Mouse (Mus musculus): ENCODE results near the gene Shisal1. TPM values are rescaled to one million over a fixed set of nuclear protein-coding genes. Genes with fewer than 3 reads are reported as not detected.

Shisal1 gene
- polyA plus RNA-seq, 1 experiment: 0.30 TPM

DNA sequence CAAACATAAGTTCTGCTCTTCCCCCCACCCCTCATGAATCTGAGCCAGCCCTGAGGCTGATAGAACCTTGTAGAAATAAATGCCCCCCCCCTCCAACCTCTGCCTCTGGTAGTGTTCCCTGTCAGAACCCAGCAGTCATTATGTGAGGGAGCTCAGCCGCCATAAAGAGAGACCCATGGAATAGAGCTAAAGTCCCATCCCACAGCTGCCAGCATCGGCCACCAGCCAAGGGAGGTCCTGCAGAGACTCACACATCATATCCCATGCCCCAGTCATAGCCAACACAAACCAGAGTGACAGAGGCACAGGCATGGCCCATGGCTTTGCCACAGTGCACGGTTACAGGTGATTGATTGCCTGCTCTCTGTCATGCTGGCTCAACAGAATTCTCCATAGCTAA is 82.2 kb downstream of the Shisal1 start:
- H3K27me3 ChIP-seq (ENCODE audit: control insufficient read depth, insufficient read depth, low read length, poor library complexity, severe bottlenecking): no peaks in the 10 kb centered on the region

DNA sequence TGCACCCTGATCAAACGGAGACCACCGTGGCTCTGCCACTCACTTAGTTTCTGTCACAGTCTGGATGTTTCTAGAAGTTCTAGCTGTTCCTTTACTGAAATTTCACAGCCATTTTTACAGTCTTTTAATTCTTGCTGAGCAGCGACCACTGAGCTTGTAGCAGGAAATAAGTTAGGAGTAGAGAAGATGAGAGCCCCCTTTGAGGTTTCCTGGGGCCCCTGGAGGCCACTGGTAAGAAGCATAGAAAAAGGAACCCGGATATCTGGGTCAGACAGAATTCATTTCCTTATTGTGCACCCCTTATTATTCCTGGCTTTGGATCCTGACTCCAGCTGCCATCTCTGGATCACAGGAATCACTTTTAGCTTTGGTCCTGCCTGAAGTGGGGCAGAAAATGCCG is 91.8 kb downstream of the Shisal1 start:
- H3K27ac ChIP-seq (ENCODE audit: insufficient read depth, low read length): no peak overlapping the region
- H3K9ac ChIP-seq (ENCODE audit: low read depth, poor library complexity, severe bottlenecking): no peak overlapping the region
- no peak overlapping the region for H3K4me3 ChIP-seq (ENCODE audit: low read depth, low read length)
- H3K4me1 ChIP-seq (ENCODE audit: control insufficient read depth, insufficient read depth, low read length): no peaks in the 10 kb centered on the region
- no peaks in the 10 kb centered on the region for H3K27me3 ChIP-seq (ENCODE audit: control insufficient read depth, insufficient read depth, low read length, poor library complexity, severe bottlenecking)
- no peaks in the 10 kb centered on the region for H3K9me3 ChIP-seq (replicated peaks; ENCODE audit: control insufficient read depth, insufficient read depth, low read length, poor library complexity, severe bottlenecking)
- TF ChIP-seq CTCF (IDR thresholded peaks at IDR 0.05; ENCODE audit: low read depth, low read length): no peak
- no peak for TF ChIP-seq EP300 (IDR thresholded peaks at IDR 0.05; ENCODE audit: insufficient read depth, low read depth, low read length)
- TF ChIP-seq POLR2A (IDR thresholded peaks at IDR 0.05; ENCODE audit: insufficient read depth, low read length): no peak
- no peaks in the 10 kb centered on the region for H3K36me3 ChIP-seq (ENCODE audit: control insufficient read depth, insufficient read depth, low read length, poor library complexity, severe bottlenecking)

More for the DNA sequence above, 82.2 kb downstream of the Shisal1 start:
- Histone ChIP-seq H3K4me1 (ENCODE audit: control insufficient read depth, insufficient read depth, low read length) (no peaks in the 10 kb centered on the region), H3K4me3 (ENCODE audit: low read depth, low read length) (no peak overlapping the region), H3K9me3 (replicated peaks; ENCODE audit: control insufficient read depth, insufficient read depth, low read length, poor library complexity, severe bottlenecking) (no peaks in the 10 kb centered on the region), H3K9ac (ENCODE audit: low read depth, poor library complexity, severe bottlenecking) (no peak overlapping the region), H3K36me3 (ENCODE audit: control insufficient read depth, insufficient read depth, low read length, poor library complexity, severe bottlenecking) (no peaks in the 10 kb centered on the region), H3K27ac (ENCODE audit: insufficient read depth, low read length) (no peak overlapping the region)
- no peak for TF ChIP-seq CTCF (IDR thresholded peaks at IDR 0.05; ENCODE audit: low read depth, low read length)
- TF ChIP-seq POLR2A (IDR thresholded peaks at IDR 0.05; ENCODE audit: insufficient read depth, low read length): no peak
- TF ChIP-seq EP300 (IDR thresholded peaks at IDR 0.05; ENCODE audit: insufficient read depth, low read depth, low read length): no peak

DNA sequence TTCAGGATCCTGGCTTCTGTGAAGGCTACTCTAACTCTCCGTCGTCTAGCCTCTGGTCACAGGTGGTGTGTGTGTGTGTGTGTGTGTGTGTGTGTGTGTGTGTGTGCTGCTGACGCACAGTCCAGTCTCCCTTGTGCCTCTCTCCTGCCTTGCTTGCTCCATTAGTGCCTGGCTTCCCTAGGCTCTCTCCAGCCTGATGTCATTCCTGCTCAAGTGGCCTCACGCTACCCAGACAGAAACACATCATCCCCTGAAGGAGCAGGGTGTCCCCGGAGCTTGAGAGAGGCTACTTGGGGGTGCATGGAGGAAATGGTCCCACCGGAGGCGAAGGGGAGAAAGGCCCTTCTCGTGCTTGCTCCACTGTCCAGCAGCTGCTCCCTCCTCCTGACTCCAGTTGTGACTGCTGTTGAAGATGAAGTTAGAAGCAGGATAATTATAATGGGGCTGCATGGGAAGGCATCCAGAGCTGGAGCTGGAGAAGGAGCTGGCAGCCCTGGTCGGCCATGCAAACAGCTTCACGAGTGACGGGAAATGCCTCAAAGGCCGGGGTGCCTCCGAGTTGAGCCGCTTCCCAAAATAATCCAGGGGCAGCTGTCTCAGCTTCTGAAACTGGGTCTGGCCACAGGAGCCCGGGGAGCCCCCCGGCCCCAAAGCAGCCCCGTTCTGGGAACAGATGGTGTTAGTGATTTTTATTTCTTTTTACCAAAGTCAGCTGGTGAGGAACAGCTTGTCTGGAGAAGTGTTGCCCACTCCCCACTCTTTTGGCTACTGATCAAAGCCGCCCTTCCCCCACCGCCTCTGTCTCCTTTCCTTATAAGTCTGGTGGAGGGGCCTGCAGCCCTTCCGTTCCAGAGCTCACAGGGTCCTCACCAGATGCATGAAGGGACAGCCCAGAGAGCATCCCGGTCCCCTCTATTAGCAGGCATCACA is 94.7 kb downstream of the Shisal1 start:
- Histone ChIP-seq H3K4me3 (ENCODE audit: low read depth, low read length) (no peak overlapping the region), H3K27me3 (ENCODE audit: control insufficient read depth, insufficient read depth, low read length, poor library complexity, severe bottlenecking) (no peaks in the 10 kb centered on the region), H3K27ac (ENCODE audit: insufficient read depth, low read length) (no peak overlapping the region), H3K9ac (ENCODE audit: low read depth, poor library complexity, severe bottlenecking) (no peak overlapping the region), H3K4me1 (ENCODE audit: control insufficient read depth, insufficient read depth, low read length) (no peaks in the 10 kb centered on the region), H3K9me3 (replicated peaks; ENCODE audit: control insufficient read depth, insufficient read depth, low read length, poor library complexity, severe bottlenecking) (peaks cover 7% of the 10 kb centered on the region), H3K36me3 (ENCODE audit: control insufficient read depth, insufficient read depth, low read length, poor library complexity, severe bottlenecking) (no peaks in the 10 kb centered on the region)
- TF ChIP-seq EP300 (IDR thresholded peaks at IDR 0.05; ENCODE audit: insufficient read depth, low read depth, low read length) (no peak), POLR2A (IDR thresholded peaks at IDR 0.05; ENCODE audit: insufficient read depth, low read length) (no peak), CTCF (IDR thresholded peaks at IDR 0.05; ENCODE audit: low read depth, low read length) (no peak)

DNA sequence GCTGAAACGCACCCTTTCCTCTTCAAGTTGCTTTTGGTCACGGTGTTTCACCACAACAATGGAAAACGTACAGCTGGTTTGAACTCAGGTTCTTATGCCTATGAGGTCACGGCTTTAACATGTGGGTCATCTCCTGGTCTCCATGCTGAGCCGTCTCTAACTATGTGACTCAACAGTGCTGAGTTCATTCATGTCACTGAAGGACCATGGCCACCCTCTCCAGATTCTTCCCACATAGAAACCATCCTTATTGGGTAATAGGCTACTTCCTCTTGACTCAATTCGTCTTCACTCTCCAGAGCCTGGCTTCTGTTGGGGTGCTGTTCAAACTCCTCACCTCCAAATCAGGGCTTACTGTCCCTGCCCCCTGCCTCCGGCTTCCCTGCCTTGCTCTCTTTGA is 95.6 kb downstream of the Shisal1 start:
- H3K27me3 ChIP-seq (ENCODE audit: control insufficient read depth, insufficient read depth, low read length, poor library complexity, severe bottlenecking): no peaks in the 10 kb centered on the region
- H3K9me3 ChIP-seq (replicated peaks; ENCODE audit: control insufficient read depth, insufficient read depth, low read length, poor library complexity, severe bottlenecking): peaks cover 7% of the 10 kb centered on the region
- H3K36me3 ChIP-seq (ENCODE audit: control insufficient read depth, insufficient read depth, low read length, poor library complexity, severe bottlenecking): no peaks in the 10 kb centered on the region
- no peak overlapping the region for H3K4me3 ChIP-seq (ENCODE audit: low read depth, low read length)
- no peaks in the 10 kb centered on the region for H3K4me1 ChIP-seq (ENCODE audit: control insufficient read depth, insufficient read depth, low read length)
- no peak overlapping the region for H3K27ac ChIP-seq (ENCODE audit: insufficient read depth, low read length)
- no peak overlapping the region for H3K9ac ChIP-seq (ENCODE audit: low read depth, poor library complexity, severe bottlenecking)
- TF ChIP-seq CTCF (IDR thresholded peaks at IDR 0.05; ENCODE audit: low read depth, low read length): no peak
- no peak for TF ChIP-seq EP300 (IDR thresholded peaks at IDR 0.05; ENCODE audit: insufficient read depth, low read depth, low read length)
- no peak for TF ChIP-seq POLR2A (IDR thresholded peaks at IDR 0.05; ENCODE audit: insufficient read depth, low read length)

DNA sequence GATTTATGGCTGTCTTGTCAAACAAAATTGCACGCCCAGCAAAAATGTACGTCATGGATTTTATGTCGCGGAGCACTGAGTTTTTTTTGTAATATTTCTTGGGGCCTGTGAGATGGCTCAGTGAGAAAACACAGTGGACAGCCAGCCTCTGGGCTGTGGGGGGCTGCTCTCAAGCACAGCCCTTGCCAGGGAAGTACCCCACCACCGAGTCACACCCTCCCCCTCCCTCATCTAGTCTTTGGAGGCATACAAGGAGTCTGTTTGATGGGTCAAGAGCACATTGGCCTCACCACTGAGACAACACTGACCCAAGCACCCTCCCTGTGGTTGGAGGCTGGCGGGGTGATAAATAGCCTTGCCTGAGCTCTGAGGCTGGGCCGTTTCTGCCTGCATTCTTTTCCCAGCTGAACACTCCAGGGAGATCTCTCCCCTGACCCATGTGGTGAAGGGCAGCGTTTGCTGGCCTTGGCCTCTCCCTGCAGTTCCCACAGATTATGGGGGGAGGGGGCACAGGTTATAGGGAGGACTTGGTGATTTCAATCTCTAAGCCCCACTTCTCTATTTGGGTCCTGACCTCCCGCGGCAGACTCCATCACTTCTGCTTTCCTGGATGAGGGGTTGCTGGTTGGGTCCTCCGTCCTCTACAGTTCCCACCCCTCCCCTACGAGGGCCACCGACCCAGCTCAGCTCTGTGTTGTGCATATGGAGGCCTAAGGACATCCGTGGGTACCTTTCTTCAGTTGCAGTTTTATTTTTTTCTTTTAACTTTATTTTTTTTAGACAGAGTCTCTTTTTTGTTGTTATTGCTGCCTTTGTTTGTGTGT is 96.8 kb downstream of the Shisal1 start:
- Histone ChIP-seq H3K4me3 (ENCODE audit: low read depth, low read length) (no peak overlapping the region), H3K9me3 (replicated peaks; ENCODE audit: control insufficient read depth, insufficient read depth, low read length, poor library complexity, severe bottlenecking) (peaks cover 7% of the 10 kb centered on the region), H3K36me3 (ENCODE audit: control insufficient read depth, insufficient read depth, low read length, poor library complexity, severe bottlenecking) (no peaks in the 10 kb centered on the region), H3K4me1 (ENCODE audit: control insufficient read depth, insufficient read depth, low read length) (no peaks in the 10 kb centered on the region), H3K27me3 (ENCODE audit: control insufficient read depth, insufficient read depth, low read length, poor library complexity, severe bottlenecking) (no peaks in the 10 kb centered on the region), H3K9ac (ENCODE audit: low read depth, poor library complexity, severe bottlenecking) (no peak overlapping the region), H3K27ac (ENCODE audit: insufficient read depth, low read length) (no peak overlapping the region)
- TF ChIP-seq POLR2A (IDR thresholded peaks at IDR 0.05; ENCODE audit: insufficient read depth, low read length): no peak
- no peak for TF ChIP-seq CTCF (IDR thresholded peaks at IDR 0.05; ENCODE audit: low read depth, low read length)
- no peak for TF ChIP-seq EP300 (IDR thresholded peaks at IDR 0.05; ENCODE audit: insufficient read depth, low read depth, low read length)

Measured in ES-Bruce4 (cell line).